Mouse (Mus musculus): ENCODE data around the gene Zbtb42.

The Zbtb42 gene

DNA sequence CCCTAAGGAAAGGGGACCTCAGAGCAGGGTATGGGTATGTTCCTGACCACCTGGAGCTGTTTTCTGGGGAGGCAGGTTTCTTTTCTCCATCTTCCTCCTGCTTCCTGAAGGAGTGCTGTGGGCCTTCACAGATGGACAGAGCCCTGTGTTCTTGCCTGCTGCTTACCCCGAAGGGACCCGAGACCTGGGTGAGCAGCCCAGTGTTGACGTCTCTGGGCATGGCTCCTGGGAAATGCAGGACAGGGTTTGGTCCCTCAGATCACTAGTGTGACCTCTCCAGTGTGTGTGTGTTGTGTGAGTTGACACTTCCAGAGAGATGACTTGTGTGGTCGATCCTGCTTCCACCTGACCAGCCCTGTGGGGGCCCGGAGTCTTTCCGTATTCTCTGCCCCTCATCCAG lies 44.8 kb downstream of the Zbtb42 start:
- no peak for DNase-seq (ENCODE audit: extremely low read depth, low read depth)

DNA sequence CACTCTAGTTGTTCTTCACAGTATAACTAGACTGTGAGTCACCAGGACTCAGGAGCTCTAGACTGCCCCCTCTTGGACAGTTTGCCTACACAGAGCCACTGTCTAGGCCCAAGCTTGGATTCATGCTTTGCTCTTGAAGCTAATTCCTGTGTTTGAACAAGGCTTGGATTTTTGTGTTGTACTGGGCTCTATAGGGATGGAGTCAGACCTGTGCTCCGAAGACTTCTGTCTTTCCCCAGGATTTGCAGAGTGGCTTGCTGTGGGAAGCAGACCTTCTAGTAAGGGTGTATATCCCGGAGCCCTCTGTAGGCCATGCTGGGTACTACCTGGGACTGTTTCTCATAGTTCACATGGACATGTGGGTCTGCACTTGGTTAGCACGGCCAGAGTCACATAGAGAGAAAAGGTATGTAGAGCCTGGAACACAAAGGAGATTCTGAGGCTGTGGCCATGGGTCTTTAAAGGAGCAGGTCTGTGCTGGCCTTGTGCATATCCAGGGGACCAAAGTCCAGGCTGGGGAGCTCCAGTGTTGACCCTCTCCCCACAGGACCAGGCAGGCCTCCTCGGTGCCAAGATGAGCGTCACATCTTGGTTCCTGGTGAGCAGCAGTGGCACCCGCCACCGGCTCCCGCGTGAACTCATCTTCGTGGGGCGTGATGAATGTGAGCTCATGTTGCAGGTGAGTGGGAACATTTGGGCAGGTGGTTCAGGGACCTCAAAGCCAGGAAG lies 45.6 kb downstream of the Zbtb42 start:
- peak; percentile 94 for DNase-seq (ENCODE audit: extremely low read depth, low read depth)

DNA sequence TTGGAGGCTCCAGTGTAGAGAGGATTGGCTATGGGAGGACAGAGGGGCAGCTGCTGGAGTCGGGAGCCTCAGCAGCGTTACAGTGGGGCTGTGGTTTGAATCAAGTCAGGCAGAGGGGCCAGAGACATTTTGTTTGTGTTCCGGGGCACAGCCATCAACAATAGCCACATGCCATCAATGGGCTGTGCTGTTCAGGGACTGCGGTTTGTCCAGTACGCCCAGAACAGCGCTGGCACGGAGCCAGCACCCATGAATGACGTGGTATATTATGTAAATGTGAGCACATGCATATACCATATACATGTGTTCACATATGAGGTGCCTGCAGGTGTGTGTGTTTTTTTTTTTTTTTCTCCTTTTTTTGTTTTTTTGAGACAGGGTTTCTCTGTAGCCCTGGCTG lies 49.2 kb downstream of the Zbtb42 start:
- DNase-seq (ENCODE audit: extremely low read depth, low read depth) = no peak

DNA sequence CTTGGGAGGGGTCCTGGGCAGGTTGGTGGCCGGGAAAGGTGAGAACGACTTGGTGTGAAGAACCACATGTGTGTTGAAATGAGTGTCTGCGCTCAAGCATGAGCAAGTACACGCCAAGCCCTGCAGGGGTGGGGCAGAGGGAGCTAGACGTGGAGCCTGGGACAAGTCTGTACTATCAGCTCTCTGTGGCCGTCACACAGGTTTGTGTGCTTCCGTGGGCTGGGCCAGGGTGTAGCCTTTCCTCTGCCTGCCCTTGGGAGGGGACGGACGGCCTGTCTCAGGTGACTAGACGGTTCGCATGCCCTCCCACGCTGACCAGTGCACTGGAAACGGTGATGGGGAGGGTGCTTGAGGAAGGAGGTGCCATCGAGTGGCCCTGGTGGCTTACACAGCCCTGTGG lies 52.2 kb downstream of the Zbtb42 start:
- no peak for DNase-seq (ENCODE audit: extremely low read depth, low read depth)

Measured in MEL-GATA-1-ER (cell line).